Mouse (Mus musculus) thymus, adult 2 months (tissue): ENCODE data around the gene Tent2. TPM values are rescaled to one million over a fixed set of nuclear protein-coding genes. Genes with fewer than 3 reads are reported as not detected.

Experiments used
- DNase-seq: peaks from one replicate; pipeline ENCODE4 v3.0.0; 2021
- H3K27ac ChIP-seq: fragments of 200-500 bp; 2 replicates; pipeline ENCODE4 v1.5.1; 2012; ENCODE audit warnings: low read length, control low read depth; ENCODE audit not compliant: control insufficient read depth, insufficient read depth
- H3K27me3 ChIP-seq: fragments of 200-500 bp; 2 replicates; pipeline ENCODE4 v1.6.1; 2012; ENCODE audit warnings: mild to moderate bottlenecking, low read length, moderate library complexity, mixed read lengths; ENCODE audit not compliant: control insufficient read depth, insufficient read depth
- H3K36me3 ChIP-seq: fragments of 200-500 bp; 2 replicates; pipeline ENCODE4 v1.6.1; 2012; ENCODE audit warnings: mild to moderate bottlenecking, low read length, moderate library complexity; ENCODE audit not compliant: control insufficient read depth, insufficient read depth
- H3K4me1 ChIP-seq: fragments of 200-500 bp; replicated peaks from 2 replicates; pipeline ENCODE4 v1.6.1; 2012; ENCODE audit warnings: low read length; ENCODE audit not compliant: control insufficient read depth, insufficient read depth
- H3K4me3 ChIP-seq: fragments of 200-500 bp; 2 replicates; pipeline ENCODE4 v1.5.1; 2012; ENCODE audit warnings: mild to moderate bottlenecking, low read length, control low read depth, moderate library complexity; ENCODE audit not compliant: control insufficient read depth, insufficient read depth
- CTCF ChIP-seq: fragments of 200-500 bp; IDR thresholded peaks from 2 replicates; pipeline ENCODE4 v1.5.1; 2012; ENCODE audit warnings: mild to moderate bottlenecking, control low read depth, low read length, moderate library complexity, borderline replicate concordance; ENCODE audit not compliant: control insufficient read depth, poor library complexity, insufficient read depth; ENCODE audit errors: extremely low read depth
- POLR2A ChIP-seq: fragments of 200-500 bp; IDR thresholded peaks from 2 replicates; pipeline ENCODE4 v1.6.1; 2012; ENCODE audit warnings: mild to moderate bottlenecking, low read length, control low read depth, moderate library complexity; ENCODE audit not compliant: control insufficient read depth, poor library complexity, insufficient read depth; ENCODE audit errors: extremely low read depth
- WGBS: fragments of 180-500 bp; shearing (Covaris S2); methylation state at CpG from one replicate; pipeline ENCODE4 v1.1.7; 2018; 5-methylcytosine and 5-hydroxymethylcytosine counted together
- polyA plus RNA-seq: library from polyadenylated mRNA; depleted of rRNA; stranded (reverse); fragments of >200 nt; gene quantifications from 2 replicates; pipeline ENCODE4 v1.2.3, GENCODE M21; 2012

The Tent2 gene
- polyA plus RNA-seq, 1 experiment: 29.2 TPM

GRCm38 (mm10) chr13:93130674-93131073, 61.5 kb downstream of the Tent2 start:
- H3K27ac ChIP-seq: no peak overlapping the region
- TF ChIP-seq POLR2A: no peak
- TF ChIP-seq CTCF: no peak
- 95% methylated on average over 3 of the region's 3 CpGs for WGBS
- DNase-seq: no peak
- no peaks in the 10 kb centered on the region for H3K27me3 ChIP-seq
- H3K4me3 ChIP-seq: no peak overlapping the region
- H3K36me3 ChIP-seq: no peaks in the 10 kb centered on the region
- no peaks in the 10 kb centered on the region for H3K4me1 ChIP-seq

GRCm38 (mm10) chr13:93128961-93129360, 63.2 kb downstream of the Tent2 start:
- Histone ChIP-seq H3K4me1 (no peaks in the 10 kb centered on the region), H3K27me3 (no peaks in the 10 kb centered on the region), H3K4me3 (no peak overlapping the region), H3K27ac (no peak overlapping the region), H3K36me3 (no peaks in the 10 kb centered on the region)
- TF ChIP-seq CTCF (no peak), POLR2A (no peak)
- DNase-seq: no peak
- WGBS: 95% methylated on average over 5 of the region's 5 CpGs

- 92% methylated on average over 8 of the region's 8 CpGs for WGBS
- Histone ChIP-seq H3K27ac (no peak overlapping the region), H3K4me3 (no peak overlapping the region), H3K27me3 (no peaks in the 10 kb centered on the region), H3K36me3 (no peaks in the 10 kb centered on the region), H3K4me1 (no peaks in the 10 kb centered on the region)
- DNase-seq: no peak
- TF ChIP-seq CTCF (no peak), POLR2A (no peak)
These were observed 63.9 kb downstream of the Tent2 start for GRCm38 (mm10) chr13:93128111-93128860.

- Histone ChIP-seq H3K27ac (no peak overlapping the region), H3K27me3 (no peaks in the 10 kb centered on the region), H3K4me3 (no peak overlapping the region), H3K36me3 (no peaks in the 10 kb centered on the region), H3K4me1 (no peaks in the 10 kb centered on the region)
- WGBS: 96% methylated on average over 9 of the region's 9 CpGs
- no peak for DNase-seq
- TF ChIP-seq POLR2A: no peak
- TF ChIP-seq CTCF: no peak
These were observed 69.9 kb downstream of the Tent2 start for GRCm38 (mm10) chr13:93122321-93122720.

- TF ChIP-seq POLR2A (no peak), CTCF (no peak)
- 84% methylated on average over 7 of the region's 7 CpGs for WGBS
These were observed 74.9 kb downstream of the Tent2 start for GRCm38 (mm10) chr13:93117241-93117640.

GRCm38 (mm10) chr13:93102340-93103090, 89.7 kb downstream of the Tent2 start:
- Histone ChIP-seq H3K4me1 (no peaks in the 10 kb centered on the region), H3K36me3 (no peaks in the 10 kb centered on the region), H3K27me3 (no peaks in the 10 kb centered on the region), H3K4me3 (no peak overlapping the region), H3K27ac (no peak overlapping the region)
- 95% methylated on average over 4 of the region's 4 CpGs for WGBS
- no peak for TF ChIP-seq CTCF
- TF ChIP-seq POLR2A: no peak
- DNase-seq: no peak

More at GRCm38 (mm10) chr13:93117241-93117640, 74.9 kb downstream of the Tent2 start:
- H3K27ac ChIP-seq: no peak overlapping the region
- no peaks in the 10 kb centered on the region for H3K27me3 ChIP-seq
- no peak overlapping the region for H3K4me3 ChIP-seq
- no peaks in the 10 kb centered on the region for H3K36me3 ChIP-seq
- no peak for DNase-seq
- no peaks in the 10 kb centered on the region for H3K4me1 ChIP-seq
